13 mouse cellular contexts compared by ENCODE assay signal in genomic region chr12:34937918-34938317, GRCm38 (mm10). TPM values are rescaled to one million over a fixed set of nuclear protein-coding genes. Genes with fewer than 3 reads are reported as not detected.
A peak's percentile ranks its signal among the peaks of the same experiment; 100 is the strongest.
DNase-seq lines count a peak whose midpoint lies in the region; ATAC-seq and TF ChIP-seq lines count a peak whose summit lies in the region.
"Had no signal": no experiment of that assay in that cellular context is flagged by ENCODE, and none has a peak within 500 bp of the region (broad histone marks: within the 10 kb centered on the region; RNA-seq: fewer than 3 reads in every experiment).

No protein-coding gene starts in this region.

- H3K4me2 ChIP-seq in liver, postnatal 0 days (ENCODE audit: low read depth, low read length): no peak overlapping the region
- H3K4me2 ChIP-seq: heart, embryonic 15.5 days; neural tube, embryonic 13.5 days had no signal

- WGBS in liver, postnatal 0 days (ENCODE audit: insufficient replicate concordance): 75% methylated on average over 1 of the region's 1 CpGs

- H3K27me3 ChIP-seq in liver, postnatal 0 days (ENCODE audit: insufficient read depth, low read length): no peaks in the 10 kb centered on the region
- H3K27me3 ChIP-seq: heart, embryonic 15.5 days; neural tube, embryonic 13.5 days had no signal

- no peak overlapping the region for H3K9ac ChIP-seq in liver, postnatal 0 days (replicated peaks)
- H3K9ac ChIP-seq: heart, embryonic 15.5 days; neural tube, embryonic 13.5 days had no signal

- H3K4me1 ChIP-seq in liver, postnatal 0 days (ENCODE audit: insufficient read depth): no peaks in the 10 kb centered on the region
- H3K4me1 ChIP-seq: heart, embryonic 15.5 days; neural tube, embryonic 13.5 days had no signal

- no peak for ATAC-seq in liver, postnatal 0 days

- no peaks in the 10 kb centered on the region for H3K36me3 ChIP-seq in liver, postnatal 0 days (replicated peaks; ENCODE audit: insufficient read depth, low read length)
- H3K36me3 ChIP-seq: heart, embryonic 15.5 days; neural tube, embryonic 13.5 days had no signal

- no peak overlapping the region for H3K27ac ChIP-seq in liver, postnatal 0 days (ENCODE audit: low read depth)
- H3K27ac ChIP-seq: heart, embryonic 15.5 days; neural tube, embryonic 13.5 days had no signal

- no peak overlapping the region for H3K4me3 ChIP-seq in liver, postnatal 0 days (ENCODE audit: low read depth, low read length)
- H3K4me3 ChIP-seq: heart, embryonic 15.5 days; neural tube, embryonic 13.5 days had no signal

- peak; percentile 15 for DNase-seq in adrenal gland, postnatal 14 days
- DNase-seq in adrenal gland, adult 18-20 months (ENCODE audit: low spot score in 2 of 2): no peak
- peak; percentile 10 to 18 for DNase-seq in layer of hippocampus, postnatal 10 days (ENCODE audit: low spot score in 2 of 2)
- DNase-seq in layer of hippocampus, adult 9-10 months (ENCODE audit: low spot score): no peak
- DNase-seq in ES-CJ7 (ENCODE audit: low read depth, low spot score): peak; percentile 19
- peak; percentile 26 for DNase-seq in liver, postnatal 0 days
- DNase-seq in spleen, adult 12 weeks (ENCODE audit: low spot score): no peak
- no peak for DNase-seq in left cerebral cortex, adult 18-20 months (ENCODE audit: low spot score in 2 of 2)
- DNase-seq: adrenal gland, adult 2 months had no signal

- peak; percentile 60 for TF ChIP-seq CTCF in liver, postnatal 0 days (IDR thresholded peaks at IDR 0.05; ENCODE audit: low read depth)

- H3K9me3 ChIP-seq in liver, postnatal 0 days (ENCODE audit: low read length): no peaks in the 10 kb centered on the region
- H3K9me3 ChIP-seq: heart, embryonic 15.5 days; neural tube, embryonic 13.5 days had no signal

- TF ChIP-seq EP300 in liver, postnatal 0 days (IDR thresholded peaks at IDR 0.05; ENCODE audit: low read depth): no peak

RNA-seq across cellular contexts. Expression of gene Hdac9, which starts 21.0 kb away (rescaled TPM):
- total RNA-seq in adrenal gland, postnatal 14 days (2021): 1.6 and 3.6 TPM in 2 replicates
- total RNA-seq in adrenal gland, adult 18-20 months (2021): 1 to 10 TPM; 1.2 to 1.4 TPM
- 10 to 100 TPM; 53.9 to 60.0 TPM for total RNA-seq in layer of hippocampus, postnatal 10 days (2021)
- polyA plus RNA-seq in liver, postnatal 0 days (2015; fragmentation: Nextera tagmentation; extraction: Ambion mirVana): 1.3 and 1.5 TPM in 2 replicates
- total RNA-seq in left cerebral cortex, adult 18-20 months (2021): 10 to 100 TPM; 50.2 to 54.1 TPM

RNA-seq across cellular contexts. Expression of gene Prps1l1, which starts 46.6 kb away (rescaled TPM):
- not detected in 2 replicates for total RNA-seq in adrenal gland, postnatal 14 days (2021)
- total RNA-seq in adrenal gland, adult 18-20 months (2021): not detected
- not detected for total RNA-seq in layer of hippocampus, postnatal 10 days (2021)
- polyA plus RNA-seq in liver, postnatal 0 days (2015; fragmentation: Nextera tagmentation; extraction: Ambion mirVana): not detected in 2 replicates
- total RNA-seq in left cerebral cortex, adult 18-20 months (2021): not detected
- total RNA-seq: adrenal gland, adult 2 months; layer of hippocampus, adult 18-20 months had no signal
- polyA plus RNA-seq: adrenal gland, adult 2 months; heart, embryonic 15.5 days; lung, embryonic 16.5 days; neural tube, embryonic 13.5 days had no signal

Comparison
In these comparisons a context has a peak if more than half of its experiments do, and no peak if none do; other contexts are left out.
1. DNase-seq: peak in adrenal gland, postnatal 14 days (single experiment), layer of hippocampus, postnatal 10 days (2 of 2), ES-CJ7 (single experiment) and liver, postnatal 0 days (single experiment); none in adrenal gland, adult 18-20 months (0 of 2), layer of hippocampus, adult 9-10 months (single experiment), spleen, adult 12 weeks (single experiment) and left cerebral cortex, adult 18-20 months (0 of 2).
2. RNA of gene Hdac9, which starts 21.0 kb away (total RNA-seq): 53.9 to 60.0 TPM in layer of hippocampus, postnatal 10 days and 50.2 to 54.1 TPM in left cerebral cortex, adult 18-20 months; 1.6 to 3.6 TPM in adrenal gland, postnatal 14 days and 1.2 to 1.4 TPM in adrenal gland, adult 18-20 months; every median in the first group is over 10 times any median in the second.